Mouse (Mus musculus) Patski (cell line): ENCODE results near the gene Fcf1. TPM values are rescaled to one million over a fixed set of nuclear protein-coding genes. Genes with fewer than 3 reads are reported as not detected.

Source experiments
- ATAC-seq: fragments of 100-300 bp; one replicate; pipeline ENCODE4 v1.8.0; 2021
- CTCF ChIA-PET: fragments of 350-600 bp; sonication (Branson Sonifier 250); formaldehyde crosslinking; loops from one replicate; lab custom pipeline; 2022; ENCODE audit warnings: inconsistent platforms; lab: Charles Lee
- POLR2A ChIA-PET: fragments of 350-600 bp; sonication (Branson Sonifier 250); formaldehyde crosslinking; loops from one replicate; lab custom pipeline; 2022; ENCODE audit warnings: antibody characterized with exemption, inconsistent platforms; lab: Charles Lee
- DNase-seq: peaks from one replicate; pipeline ENCODE4 v3.0.0-alpha.2; 2011; ENCODE audit warnings: low read depth, low spot score
- H3K27me3 ChIP-seq: fragments of 371-371 bp; one replicate; pipeline ENCODE4 v1.5.1; 2021
- CTCF ChIP-seq: fragments of 100-300 bp; IDR thresholded peaks from one replicate; pipeline ENCODE4 v1.5.1; 2021
- in situ Hi-C: fragments of 300-500 bp; cut with MboI; formaldehyde crosslinking; loops from 3 replicates; pipeline ENCODE4 v1.11.1; 2018; ENCODE audit warnings: low pct_unique_long_range_greater_than_20kb, mixed read lengths
- polyA plus RNA-seq: library from polyadenylated mRNA; unstranded; gene quantifications from one replicate; pipeline ENCODE4 v1.2.3, GENCODE M21; 2021

Gene Fcf1
- polyA plus RNA-seq, 1 experiment from 2014 or later, result 82.0 TPM

DNA sequence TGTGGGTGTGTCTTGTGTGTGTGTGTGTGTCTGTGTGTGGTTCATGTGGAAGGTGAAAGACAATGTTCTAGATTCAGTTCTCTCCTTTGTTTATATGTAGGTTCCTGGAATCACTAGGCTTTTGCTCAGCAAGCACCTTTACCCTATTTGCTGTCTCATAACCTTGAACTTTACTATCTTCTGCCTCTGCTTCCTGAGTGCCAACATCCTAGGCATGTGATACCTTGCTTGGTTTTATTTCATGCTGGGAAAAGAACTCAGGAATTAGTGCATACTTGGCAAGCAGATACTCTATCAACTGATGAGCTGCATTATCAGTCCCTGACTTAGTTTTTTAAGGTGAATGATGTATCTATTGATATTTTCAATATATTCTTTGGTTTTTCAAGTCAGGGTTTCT lies 36.3 kb downstream of the Fcf1 start:
- DNase-seq (no peak), ATAC-seq (no peak)
- TF ChIP-seq CTCF, result no peak
- no peaks in the 10 kb centered on the region for H3K27me3 ChIP-seq
- in situ Hi-C loops, result no loop called here
- ChIA-PET CTCF (no interaction called here), POLR2A (no interaction called here)

DNA sequence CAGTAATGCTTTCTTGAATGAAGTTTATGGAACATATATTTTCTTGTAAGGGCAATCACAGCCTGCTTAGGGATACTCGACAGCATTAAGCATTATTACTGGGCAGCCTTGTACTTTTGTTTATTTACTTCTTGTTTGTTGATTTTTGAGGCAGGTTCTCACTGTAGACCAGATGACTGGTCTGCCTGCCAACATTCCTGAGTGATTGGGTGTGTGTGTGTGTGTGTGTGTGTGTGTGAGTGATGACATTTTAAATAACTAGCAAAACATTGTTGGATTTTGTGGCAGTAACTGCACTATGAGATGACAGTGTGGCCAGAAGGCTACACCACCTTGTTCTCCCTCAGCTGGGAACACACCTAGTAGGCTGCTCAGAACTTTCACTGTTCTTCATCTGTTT lies 39.1 kb downstream of the Fcf1 start:
- DNase-seq (no peak), ATAC-seq (no peak)
- ChIA-PET CTCF (interaction anchor here (1.2 kb wide), 1 partner anchor 9 kb away, joined by 3 read pairs; no protein-coding TSS in a partner anchor), POLR2A (no interaction called here)
- no peaks in the 10 kb centered on the region for H3K27me3 ChIP-seq
- in situ Hi-C loops, result no loop called here
- TF ChIP-seq CTCF, result no peak

DNA sequence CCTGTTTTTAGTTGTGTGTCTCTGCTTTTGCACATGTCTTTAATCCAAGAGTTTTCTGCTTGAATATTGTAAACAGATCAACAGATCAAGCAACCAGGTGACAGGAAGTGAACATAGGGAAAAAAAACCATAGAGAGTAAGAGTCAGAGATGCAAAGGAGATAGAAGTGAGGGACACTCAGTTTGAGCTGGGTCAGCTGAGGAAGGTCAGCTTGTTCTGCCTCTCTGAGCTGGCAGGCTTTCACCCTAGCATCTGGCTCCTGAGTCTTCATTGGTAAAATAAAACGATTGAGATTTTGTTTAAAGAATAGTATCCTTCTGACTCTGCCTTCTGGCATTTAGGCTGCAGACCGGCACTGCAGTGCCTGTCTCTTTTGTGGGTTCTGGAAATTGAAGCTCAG lies 39.8 kb downstream of the Fcf1 start:
- CTCF ChIA-PET, result interaction anchor here (1.2 kb wide), 1 partner anchor 10 kb away, joined by 3 read pairs; no protein-coding TSS in a partner anchor
- no peak for DNase-seq

DNA sequence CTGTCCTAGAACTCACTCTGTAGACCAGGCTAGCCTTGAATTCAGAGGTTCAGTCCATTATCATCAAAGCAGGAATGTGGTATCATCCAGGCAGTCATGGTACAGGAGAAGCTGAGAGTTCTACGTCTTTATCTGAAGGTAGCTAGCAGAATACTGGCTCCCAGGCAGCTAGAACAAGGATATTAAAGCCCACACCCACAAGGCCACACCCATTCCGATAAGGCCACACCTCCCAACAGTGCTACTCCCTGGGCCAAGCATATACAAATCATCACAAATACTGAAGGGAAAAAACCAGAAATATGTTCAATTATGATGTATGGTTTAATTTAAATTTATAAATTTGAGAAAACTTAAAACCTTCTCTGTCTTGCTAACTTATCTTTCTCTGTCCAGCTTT lies 41.5 kb downstream of the Fcf1 start:
- POLR2A ChIA-PET, result no interaction called here
- ATAC-seq (no peak), DNase-seq (no peak)
- no peak for TF ChIP-seq CTCF
- CTCF ChIA-PET, result no interaction called here
- no peaks in the 10 kb centered on the region for H3K27me3 ChIP-seq
- in situ Hi-C loops, result no loop called here

More for the DNA sequence above, 39.8 kb downstream of the Fcf1 start:
- POLR2A ChIA-PET, result no interaction called here
- TF ChIP-seq CTCF, result no peak
- H3K27me3 ChIP-seq, result no peaks in the 10 kb centered on the region
- no peak for ATAC-seq
- in situ Hi-C loops, result no loop called here

DNA sequence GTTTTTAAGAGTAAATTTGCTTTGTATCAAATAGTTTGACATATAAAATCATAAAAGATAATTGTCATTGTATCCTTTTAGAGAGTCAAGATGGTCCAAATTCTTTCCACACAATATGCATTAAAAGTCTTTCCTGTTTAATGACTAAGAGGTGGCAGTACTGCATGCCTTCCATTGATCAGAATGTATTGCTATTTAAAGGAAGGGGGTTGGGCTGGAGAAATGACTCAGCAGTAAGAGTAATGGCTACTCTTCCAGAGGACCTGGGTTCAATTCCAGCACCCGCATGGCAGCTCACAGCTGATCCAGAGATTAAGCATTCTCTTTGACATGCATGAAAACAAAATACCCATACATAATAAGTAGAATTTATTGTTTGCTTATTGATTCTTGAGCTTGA lies 51.4 kb downstream of the Fcf1 start:
- ChIA-PET CTCF (no interaction called here), POLR2A (no interaction called here)
- in situ Hi-C loops, result no loop called here
- TF ChIP-seq CTCF, result no peak
- ATAC-seq, result no peak
- DNase-seq, result no peak
- no peaks in the 10 kb centered on the region for H3K27me3 ChIP-seq

DNA sequence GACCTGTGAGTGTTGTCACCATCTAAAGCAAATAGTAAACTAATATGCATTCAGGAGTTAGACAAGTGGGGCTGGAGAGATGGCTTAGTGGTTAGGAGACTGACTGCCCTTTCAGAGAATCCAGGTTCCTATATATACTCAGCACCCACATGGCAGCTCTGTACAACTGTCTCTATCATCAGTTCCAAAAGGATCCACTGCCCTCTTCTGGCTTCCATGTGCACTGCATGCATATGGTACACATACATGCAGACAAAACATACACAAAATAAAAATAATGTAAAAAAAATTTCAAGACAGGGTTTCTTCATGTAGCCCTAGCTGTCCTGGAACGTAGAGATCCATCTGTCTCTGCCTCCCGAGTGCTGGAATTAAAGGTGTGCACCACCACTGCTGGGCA lies 62.0 kb downstream of the Fcf1 start:
- H3K27me3 ChIP-seq, result no peaks in the 10 kb centered on the region
- ChIA-PET CTCF (interaction anchor here (1.2 to 1.9 kb wide), 2 partner anchors 48 to 158 kb away, joined by 4 to 9 read pairs; no protein-coding TSS in a partner anchor), POLR2A (no interaction called here)
- peak; percentile 77 for TF ChIP-seq CTCF
- ATAC-seq (no peak), DNase-seq (no peak)
- in situ Hi-C loops, result no loop called here

Other genes starting within 250 kb of the Fcf1 start
- gene Npc2, start 197.7 kb upstream of the Fcf1 start, polyA plus RNA-seq, result 105 TPM
- gene Isca2, start 197.6 kb upstream of the Fcf1 start, polyA plus RNA-seq, result 58.9 TPM
- 19.0 TPM for gene Ltbp2, start 94.4 kb upstream of the Fcf1 start, polyA plus RNA-seq
- 27.6 TPM for gene Arel1, start within 50 bp of the Fcf1 start, polyA plus RNA-seq
- 41.0 TPM for gene Ylpm1, start 25.4 kb downstream of the Fcf1 start, polyA plus RNA-seq
- 2.7 TPM for gene Prox2, start 139.9 kb downstream of the Fcf1 start, polyA plus RNA-seq
- gene Dlst, start 139.9 kb downstream of the Fcf1 start, polyA plus RNA-seq, result 194 TPM
- 0.60 TPM for gene Rps6kl1, start 180.4 kb downstream of the Fcf1 start, polyA plus RNA-seq
- gene Pgf, start 206.9 kb downstream of the Fcf1 start, polyA plus RNA-seq, result 0.41 TPM
- 68.8 TPM for gene Eif2b2, start 248.6 kb downstream of the Fcf1 start, polyA plus RNA-seq